In the genomic region with DNA sequence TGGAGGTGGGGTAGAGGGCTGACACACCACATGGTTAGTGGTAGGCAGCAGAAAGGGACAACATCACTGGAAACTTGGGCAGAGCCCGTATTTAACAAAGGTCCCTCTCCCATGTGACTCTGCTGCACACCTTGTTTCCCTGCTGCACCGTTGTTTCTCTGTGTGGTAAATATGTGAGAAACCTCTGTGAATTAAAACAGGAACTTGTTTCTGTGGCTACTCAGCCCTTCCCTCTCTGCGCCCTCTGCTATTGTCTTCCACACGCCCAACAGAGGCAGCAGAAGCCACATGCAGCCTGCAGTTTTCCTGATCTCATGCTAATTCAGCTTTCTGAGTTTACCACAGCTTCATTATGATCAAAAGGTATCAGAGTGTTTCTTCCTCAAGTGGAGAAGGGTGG, we compare ENCODE assay signal across 24 mouse cellular contexts.
A peak's percentile ranks its signal among the peaks of the same experiment; 100 is the strongest.
DNase-seq lines count a peak whose midpoint lies in the region; ATAC-seq and TF ChIP-seq lines count a peak whose summit lies in the region.
"Had no signal": no experiment of that assay in that cellular context is flagged by ENCODE, and none has a peak within 500 bp of the region (broad histone marks: within the 10 kb centered on the region; RNA-seq: fewer than 3 reads in every experiment).

No protein-coding gene starts in this region.

- WGBS in hindbrain, embryonic 10.5 days, result 69% methylated on average over 4 of the region's 4 CpGs
- 56% methylated on average over 4 of the region's 4 CpGs for WGBS in hindbrain, embryonic 14.5 days
- 72% methylated on average over 4 of the region's 4 CpGs for WGBS in limb, embryonic 10.5 days

- no peak overlapping the region for H3K4me2 ChIP-seq in hindbrain, embryonic 14.5 days (replicated peaks)
- H3K4me2 ChIP-seq: forebrain, embryonic 13.5 days; heart, embryonic 12.5 days; limb, embryonic 13.5 days; liver, embryonic 13.5 days; lung, embryonic 14.5 days; midbrain, embryonic 13.5 days; neural tube, embryonic 13.5 days had no signal

- no peak for DNase-seq in hindbrain, embryonic 10.5 days (ENCODE audit: low spot score)
- no peak for DNase-seq in hindbrain, embryonic 14.5 days (ENCODE audit: low spot score)
- DNase-seq in 416B (ENCODE audit: low read depth), result peak; percentile 40
- DNase-seq in MEL-GATA-1-ER (ENCODE audit: extremely low read depth, low read depth), result peak; percentile 70
- DNase-seq in limb, embryonic 10.5 days (ENCODE audit: low spot score), result no peak
- DNase-seq in layer of hippocampus, adult 2 months (ENCODE audit: low spot score in 2 of 2), result no peak
- DNase-seq in layer of hippocampus, postnatal 14 days (ENCODE audit: low spot score in 2 of 2), result no peak
- DNase-seq: adrenal gland, postnatal 25 days; cerebellum, adult 11-12 months; cerebellum, postnatal 14 days; gastrocnemius, postnatal 14 days; heart, postnatal 36 days; kidney, adult 9 months; kidney, postnatal 4 days; liver, embryonic 13.5 days; lung, embryonic 14.5 days; lung, postnatal 4 days; spleen, adult 18-20 months had no signal

- H3K9me3 ChIP-seq in hindbrain, embryonic 10.5 days, result no peaks in the 10 kb centered on the region
- H3K9me3 ChIP-seq in hindbrain, embryonic 14.5 days (ENCODE audit: control insufficient read depth, low read length), result no peaks in the 10 kb centered on the region
- no peaks in the 10 kb centered on the region for H3K9me3 ChIP-seq in limb, embryonic 10.5 days (replicated peaks)
- H3K9me3 ChIP-seq: forebrain, embryonic 13.5 days; heart, embryonic 12.5 days; limb, embryonic 13.5 days; liver, embryonic 13.5 days; midbrain, embryonic 13.5 days; neural tube, embryonic 13.5 days had no signal

- H3K27ac ChIP-seq in hindbrain, embryonic 10.5 days, result 0 out of 2 replicates have a peak overlapping the region, but pooled peaks have one; percentile 29
- H3K27ac ChIP-seq in hindbrain, embryonic 14.5 days, result no peak overlapping the region
- H3K27ac ChIP-seq in limb, embryonic 10.5 days, result peak overlapping the region; percentile 53
- H3K27ac ChIP-seq in layer of hippocampus, adult 2 months, result no peak overlapping the region
- H3K27ac ChIP-seq: forebrain, embryonic 13.5 days; limb, embryonic 13.5 days; liver, embryonic 13.5 days; midbrain, embryonic 13.5 days; neural tube, embryonic 13.5 days had no signal

- no peak for ATAC-seq in hindbrain, embryonic 14.5 days (ENCODE audit: low FRiP score)
- ATAC-seq: forebrain, embryonic 13.5 days; midbrain, embryonic 13.5 days; Patski had no signal

- H3K4me3 ChIP-seq in hindbrain, embryonic 10.5 days, result no peak overlapping the region
- H3K4me3 ChIP-seq in hindbrain, embryonic 14.5 days (replicated peaks; ENCODE audit: low read length), result no peak overlapping the region
- no peak overlapping the region for H3K4me3 ChIP-seq in limb, embryonic 10.5 days
- no peak overlapping the region for H3K4me3 ChIP-seq in layer of hippocampus, adult 2 months
- H3K4me3 ChIP-seq: forebrain, embryonic 13.5 days; heart, embryonic 12.5 days; limb, embryonic 13.5 days; liver, embryonic 13.5 days; midbrain, embryonic 13.5 days; neural tube, embryonic 13.5 days had no signal

- no peak overlapping the region for H3K9ac ChIP-seq in hindbrain, embryonic 14.5 days
- H3K9ac ChIP-seq: forebrain, embryonic 13.5 days; heart, embryonic 12.5 days; limb, embryonic 13.5 days; liver, embryonic 13.5 days; lung, embryonic 14.5 days; midbrain, embryonic 13.5 days; neural tube, embryonic 13.5 days had no signal

- TF ChIP-seq CTCF in layer of hippocampus, adult 2 months (conservative IDR thresholded peaks at IDR 0.05), result no peak

- peaks cover 22% of the 10 kb centered on the region for H3K4me1 ChIP-seq in hindbrain, embryonic 10.5 days (replicated peaks)
- peaks cover 4% of the 10 kb centered on the region for H3K4me1 ChIP-seq in hindbrain, embryonic 14.5 days (replicated peaks; ENCODE audit: control insufficient read depth, insufficient read depth, low read length)
- H3K4me1 ChIP-seq in limb, embryonic 10.5 days, result peaks cover 44% of the 10 kb centered on the region

- no peaks in the 10 kb centered on the region for H3K27me3 ChIP-seq in hindbrain, embryonic 10.5 days (ENCODE audit: insufficient read depth, poor library complexity, severe bottlenecking)
- H3K27me3 ChIP-seq in hindbrain, embryonic 14.5 days (ENCODE audit: control insufficient read depth, insufficient read depth, low read length), result no peaks in the 10 kb centered on the region
- H3K27me3 ChIP-seq in limb, embryonic 10.5 days (ENCODE audit: low read depth, poor library complexity, severe bottlenecking), result no peaks in the 10 kb centered on the region
- H3K27me3 ChIP-seq: forebrain, embryonic 13.5 days; heart, embryonic 12.5 days; liver, embryonic 13.5 days; midbrain, embryonic 13.5 days; neural tube, embryonic 13.5 days; Patski had no signal

- H3K36me3 ChIP-seq in hindbrain, embryonic 10.5 days, result no peaks in the 10 kb centered on the region
- H3K36me3 ChIP-seq in hindbrain, embryonic 14.5 days (replicated peaks; ENCODE audit: control insufficient read depth, insufficient read depth), result no peaks in the 10 kb centered on the region
- no peaks in the 10 kb centered on the region for H3K36me3 ChIP-seq in limb, embryonic 10.5 days
- H3K36me3 ChIP-seq: heart, embryonic 12.5 days; limb, embryonic 13.5 days; liver, embryonic 13.5 days; midbrain, embryonic 13.5 days; neural tube, embryonic 13.5 days had no signal

Comparison
In these comparisons a context has a peak if more than half of its experiments do, and no peak if none do; other contexts are left out.
1. H3K27ac ChIP-seq: peak in hindbrain, embryonic 10.5 days (single experiment) and limb, embryonic 10.5 days (single experiment); none in hindbrain, embryonic 14.5 days (single experiment) and layer of hippocampus, adult 2 months (single experiment).
2. DNase-seq: peak in 416B (single experiment) and MEL-GATA-1-ER (single experiment); none in hindbrain, embryonic 10.5 days (single experiment), hindbrain, embryonic 14.5 days (single experiment), limb, embryonic 10.5 days (single experiment), layer of hippocampus, adult 2 months (0 of 2) and layer of hippocampus, postnatal 14 days (0 of 2).